Mouse (Mus musculus) adrenal gland, adult 8-10 months (tissue): ENCODE measurements around the gene Nudt4. TPM values are rescaled to one million over a fixed set of nuclear protein-coding genes. Genes with fewer than 3 reads are reported as not detected.

ENCODE experiments used
- DNase-seq: peaks from one replicate; pipeline ENCODE4 v3.0.0; 2022
- microRNA-seq, 2 experiments: library from miRNA; unstranded; fragments of <30 nt; microRNA quantifications; one replicate each; pipeline ENCODE4 v1.2.0; 2022
- total RNA-seq, 4 experiments: library from RNA; stranded (reverse); gene quantifications; 2 replicates each; pipeline ENCODE4 v1.2.4; 2022

The Nudt4 gene
- total RNA-seq, 4 experiments from 2014 or later, result 94.5 to 230 (median 162) TPM

GRCm38 (mm10) chr10:95501033-95501432 lies 62.9 kb downstream of the Nudt4 start:
- DNase-seq, result no peak

Small RNA genes lying within 50 kb of the gene (microRNA-seq; reads per million reads assigned to microRNA genes)
- 3.7 to 7.2 reads per million in 2 experiments for gene Mir3058

Other genes starting within 250 kb of the Nudt4 start
- 10 to 100 TPM in 3 of 4 experiments, 1 to 10 TPM in 1; 9.5 to 16.5 (median 13.2) TPM for gene Cradd, start 240.0 kb downstream of the Nudt4 start, total RNA-seq
- 10 to 100 TPM; 10.6 to 56.8 (median 12.6) TPM for gene Socs2, start 147.0 kb downstream of the Nudt4 start, total RNA-seq
- 10 to 100 TPM; 80.4 to 93.6 (median 88.5) TPM for gene Mrpl42, start 62.2 kb downstream of the Nudt4 start, total RNA-seq
- gene Ube2n, start 49.0 kb downstream of the Nudt4 start, total RNA-seq, result 100 to 1,000 TPM; 129 to 155 (median 138) TPM
- 1 to 10 TPM in 1 of 4 experiments, not detected in 3; 1.1 TPM for gene Anapc15-ps, start 109.3 kb upstream of the Nudt4 start, total RNA-seq